8 mouse cellular contexts compared by ENCODE assay signal in genomic region chr9:96727688-96728087, GRCm38 (mm10). TPM values are rescaled to one million over a fixed set of nuclear protein-coding genes. Genes with fewer than 3 reads are reported as not detected.
DNase-seq lines count a peak whose midpoint lies in the region; ATAC-seq lines count a peak whose summit lies in the region.

No protein-coding gene starts in this region.

- peaks cover 40% of the 10 kb centered on the region for H3K4me1 ChIP-seq in limb, embryonic 13.5 days
- peaks cover 46% of the 10 kb centered on the region for H3K4me1 ChIP-seq in limb, embryonic 10.5 days
- peaks cover 69% of the 10 kb centered on the region for H3K4me1 ChIP-seq in forebrain, embryonic 15.5 days
- peaks cover 38% of the 10 kb centered on the region for H3K4me1 ChIP-seq in kidney, embryonic 16.5 days (ENCODE audit: insufficient read depth, low read length)
- peaks cover 59% of the 10 kb centered on the region for H3K4me1 ChIP-seq in neural tube, embryonic 13.5 days (replicated peaks)

- no peaks in the 10 kb centered on the region for H3K27me3 ChIP-seq in limb, embryonic 13.5 days
- H3K27me3 ChIP-seq in limb, embryonic 10.5 days (ENCODE audit: low read depth, poor library complexity, severe bottlenecking) = no peaks in the 10 kb centered on the region
- no peaks in the 10 kb centered on the region for H3K27me3 ChIP-seq in forebrain, embryonic 15.5 days
- no peaks in the 10 kb centered on the region for H3K27me3 ChIP-seq in kidney, embryonic 16.5 days (ENCODE audit: insufficient read depth, low read length)
- H3K27me3 ChIP-seq in neural tube, embryonic 13.5 days = no peaks in the 10 kb centered on the region

- H3K4me2 ChIP-seq in limb, embryonic 13.5 days (replicated peaks) = no peak overlapping the region
- H3K4me2 ChIP-seq in forebrain, embryonic 15.5 days (replicated peaks) = 0 out of 2 replicates have a peak overlapping the region, but pooled peaks have one; percentile 50
- no peak overlapping the region for H3K4me2 ChIP-seq in kidney, embryonic 16.5 days (replicated peaks; ENCODE audit: low read depth, low read length)
- H3K4me2 ChIP-seq in neural tube, embryonic 13.5 days = peak overlapping the region; percentile 60

- H3K4me3 ChIP-seq in limb, embryonic 13.5 days = no peak overlapping the region
- H3K4me3 ChIP-seq in limb, embryonic 10.5 days = no peak overlapping the region
- no peak overlapping the region for H3K4me3 ChIP-seq in forebrain, embryonic 15.5 days
- H3K4me3 ChIP-seq in kidney, embryonic 16.5 days (ENCODE audit: low read length) = no peak overlapping the region
- H3K4me3 ChIP-seq in neural tube, embryonic 13.5 days = no peak overlapping the region

- DNase-seq in limb, embryonic 10.5 days (ENCODE audit: low spot score) = no peak
- DNase-seq in layer of hippocampus, adult 9-10 months (ENCODE audit: low spot score) = no peak
- DNase-seq in urinary bladder, postnatal 4 days (ENCODE audit: low spot score in 2 of 2) = no peak
- no peak for DNase-seq in gastrocnemius, postnatal 36 days

- intact Hi-C loops in gastrocnemius, postnatal 36 days (cut with DNase I) = no loop called here

- no peaks in the 10 kb centered on the region for H3K36me3 ChIP-seq in limb, embryonic 13.5 days
- no peaks in the 10 kb centered on the region for H3K36me3 ChIP-seq in limb, embryonic 10.5 days
- no peaks in the 10 kb centered on the region for H3K36me3 ChIP-seq in forebrain, embryonic 15.5 days
- no peaks in the 10 kb centered on the region for H3K36me3 ChIP-seq in kidney, embryonic 16.5 days (ENCODE audit: insufficient read depth, low read length)
- no peaks in the 10 kb centered on the region for H3K36me3 ChIP-seq in neural tube, embryonic 13.5 days

- no peaks in the 10 kb centered on the region for H3K9me3 ChIP-seq in limb, embryonic 13.5 days
- H3K9me3 ChIP-seq in limb, embryonic 10.5 days (replicated peaks) = no peaks in the 10 kb centered on the region
- no peaks in the 10 kb centered on the region for H3K9me3 ChIP-seq in forebrain, embryonic 15.5 days
- H3K9me3 ChIP-seq in kidney, embryonic 16.5 days (ENCODE audit: low read length) = no peaks in the 10 kb centered on the region
- H3K9me3 ChIP-seq in neural tube, embryonic 13.5 days = no peaks in the 10 kb centered on the region

- ATAC-seq in limb, embryonic 13.5 days (ENCODE audit: low FRiP score, low read depth) = no peak
- peak; percentile 42 for ATAC-seq in forebrain, embryonic 15.5 days (replicated peaks)
- ATAC-seq in kidney, embryonic 16.5 days (ENCODE audit: low FRiP score, low TSS enrichment) = 0 out of 2 replicates have a peak, but pooled peaks have one; percentile 37
- no peak for ATAC-seq in neural tube, embryonic 13.5 days (ENCODE audit: low read depth)

- H3K9ac ChIP-seq in limb, embryonic 13.5 days = no peak overlapping the region
- no peak overlapping the region for H3K9ac ChIP-seq in forebrain, embryonic 15.5 days (replicated peaks)
- no peak overlapping the region for H3K9ac ChIP-seq in kidney, embryonic 16.5 days (replicated peaks; ENCODE audit: low read length)
- H3K9ac ChIP-seq in neural tube, embryonic 13.5 days = peak overlapping the region; percentile 81

- 79% methylated on average over 6 of the region's 6 CpGs for WGBS in limb, embryonic 13.5 days
- 91% methylated on average over 6 of the region's 6 CpGs for WGBS in limb, embryonic 10.5 days
- WGBS in forebrain, embryonic 15.5 days = 63% methylated on average over 6 of the region's 6 CpGs
- WGBS in kidney, embryonic 16.5 days = 79% methylated on average over 6 of the region's 6 CpGs
- 89% methylated on average over 6 of the region's 6 CpGs for WGBS in neural tube, embryonic 13.5 days

- peak overlapping the region; percentile 69 for H3K27ac ChIP-seq in limb, embryonic 13.5 days
- no peak overlapping the region for H3K27ac ChIP-seq in limb, embryonic 10.5 days
- peak overlapping the region; percentile 94 for H3K27ac ChIP-seq in forebrain, embryonic 15.5 days (replicated peaks)
- H3K27ac ChIP-seq in kidney, embryonic 16.5 days (ENCODE audit: low read length) = peak overlapping the region; percentile 61
- H3K27ac ChIP-seq in neural tube, embryonic 13.5 days (replicated peaks) = peak overlapping the region; percentile 91

RNA-seq across cellular contexts. Expression of gene Zbtb38, which starts 24.9 kb away (rescaled TPM):
- 14.1 and 14.4 TPM in 2 replicates for polyA plus RNA-seq in limb, embryonic 13.5 days (2015; fragmentation: Nextera tagmentation; extraction: Ambion mirVana)
- polyA plus RNA-seq in limb, embryonic 10.5 days (2016; fragmentation: Nextera tagmentation; extraction: Ambion mirVana) = 6.4 and 8.1 TPM in 2 replicates
- polyA plus RNA-seq in forebrain, embryonic 15.5 days (2015; fragmentation: Nextera tagmentation; extraction: Ambion mirVana) = 48.2 and 51.0 TPM in 2 replicates
- polyA plus RNA-seq in kidney, embryonic 16.5 days (2015; fragmentation: Nextera tagmentation; extraction: Ambion mirVana) = 22.1 and 24.8 TPM in 2 replicates
- polyA plus RNA-seq in neural tube, embryonic 13.5 days (2015; fragmentation: Nextera tagmentation; extraction: Ambion mirVana) = 38.5 and 41.3 TPM in 2 replicates
- total RNA-seq in gastrocnemius, postnatal 36 days (2021) = 10 to 100 TPM; 16.7 to 24.2 TPM

Comparison
In these comparisons a context has a peak if more than half of its experiments do, and no peak if none do; other contexts are left out.
1. ATAC-seq: peak in forebrain, embryonic 15.5 days (single experiment) and kidney, embryonic 16.5 days (single experiment); none in limb, embryonic 13.5 days (single experiment) and neural tube, embryonic 13.5 days (single experiment).
2. H3K4me2 ChIP-seq: peak in forebrain, embryonic 15.5 days (single experiment) and neural tube, embryonic 13.5 days (single experiment); none in limb, embryonic 13.5 days (single experiment) and kidney, embryonic 16.5 days (single experiment).